Mouse (Mus musculus): ENCODE results near the gene Map3k14.

DNA sequence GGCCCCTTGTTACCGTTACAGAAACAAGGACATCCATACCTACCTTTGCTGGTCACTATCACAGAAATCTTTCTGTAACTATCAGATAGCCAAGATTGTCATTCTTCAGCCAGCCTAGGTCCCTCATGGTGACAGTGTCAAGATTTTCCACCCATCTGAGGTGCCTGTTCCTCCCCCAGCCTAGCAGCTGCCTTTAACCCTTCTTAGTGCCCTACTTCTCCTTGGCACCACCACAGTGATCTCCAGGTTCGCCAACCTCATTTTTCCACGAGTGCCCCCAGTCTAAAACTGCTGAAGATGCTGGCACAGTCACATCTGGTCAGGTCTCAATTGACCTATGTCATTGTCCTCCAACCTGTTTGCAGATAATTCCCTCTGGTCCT is 97.2 kb downstream of the Map3k14 start:
- no peak for TF ChIP-seq CTCF (IDR thresholded peaks at IDR 0.05; ENCODE audit: insufficient read depth, low read depth, low read length)
- TF ChIP-seq POLR2A (IDR thresholded peaks at IDR 0.05; ENCODE audit: insufficient read depth, low read depth, low read length), result no peak

All from olfactory bulb, adult 2 months (tissue).